Mouse (Mus musculus) CD4-positive, CD25-positive, alpha-beta regulatory T cell, adult 9 weeks (primary cell): ENCODE data around the gene Asprv1. TPM values are rescaled to one million over a fixed set of nuclear protein-coding genes. Genes with fewer than 3 reads are reported as not detected.

Experiments used
- polyA plus RNA-seq: library from polyadenylated mRNA; unstranded; fragments of 100-300 nt; shearing (Covaris generic); gene quantifications from one replicate; pipeline ENCODE4 v1.2.1, GENCODE M21; 2017

Asprv1 gene
- 0.47 TPM for polyA plus RNA-seq

GRCm38 (mm10) chr6:86627946-86628345, at the start of gene Asprv1:
TSS of gene Asprv1 (plus strand) at chr6:86628164.

GRCm38 (mm10) chr6:86668580-86669239, 40.7 kb downstream of the Asprv1 start, which contains the start of gene Mxd1:
TSS of gene Mxd1 (minus strand) at chr6:86669161.

Other genes with a start within 250 kb of the Asprv1 start
- gene Pcyox1, start 231.0 kb upstream of the Asprv1 start, polyA plus RNA-seq, result 15.4 TPM
- gene Tia1, start 223.9 kb upstream of the Asprv1 start, polyA plus RNA-seq, result 130 TPM
- not detected for gene Gm44790, start 201.5 kb upstream of the Asprv1 start, polyA plus RNA-seq
- gene C87436, start 189.8 kb upstream of the Asprv1 start, polyA plus RNA-seq, result 60.4 TPM
- 46.9 TPM for gene Pcbp1, start 101.8 kb upstream of the Asprv1 start, polyA plus RNA-seq
- 27.1 TPM for gene Mxd1, start 41.0 kb downstream of the Asprv1 start, polyA plus RNA-seq
- 89.6 TPM for gene Snrnp27, start 56.4 kb downstream of the Asprv1 start, polyA plus RNA-seq
- 11.6 TPM for gene Gmcl1, start 105.2 kb downstream of the Asprv1 start, polyA plus RNA-seq
- gene Anxa4, start 165.4 kb downstream of the Asprv1 start, polyA plus RNA-seq, result 13.5 TPM
- 58.5 TPM for gene Aak1, start 221.4 kb downstream of the Asprv1 start, polyA plus RNA-seq